Mouse (Mus musculus): ENCODE results near the gene Pold3.

GRCm38 (mm10) chr7:100137038-100137437 is 15.7 kb upstream of the Pold3 start:
- TF ChIP-seq CTCF (IDR thresholded peaks at IDR 0.05; ENCODE audit: low read depth) (no peak), EP300 (IDR thresholded peaks at IDR 0.05; ENCODE audit: low read depth) (no peak)
